Mouse (Mus musculus): ENCODE data around the gene Pdgfc.
"Not testable (repeated sequence)": the region's sequence is repeated elsewhere in the genome, so short reads cannot be mapped to it uniquely, and the experiment has no call there.

The Pdgfc gene

GRCm38 (mm10) chr3:81046652-81047607, 10.7 kb downstream of the Pdgfc start:
- no peak for DNase-seq

- no peak for DNase-seq
Observed at GRCm38 (mm10) chr3:81051522-81051921, 15.3 kb downstream of the Pdgfc start.

- DNase-seq = no peak
Observed at GRCm38 (mm10) chr3:81052422-81052821, 16.2 kb downstream of the Pdgfc start.

- no peak for DNase-seq
Observed at GRCm38 (mm10) chr3:81054074-81054473, 17.9 kb downstream of the Pdgfc start.

GRCm38 (mm10) chr3:81057719-81058118, 21.5 kb downstream of the Pdgfc start:
- DNase-seq = no peak

- DNase-seq = no peak
Observed at GRCm38 (mm10) chr3:81058527-81059031, 22.4 kb downstream of the Pdgfc start.

GRCm38 (mm10) chr3:81068550-81068949, 32.3 kb downstream of the Pdgfc start:
- no peak for DNase-seq

- no peak for DNase-seq
Observed at GRCm38 (mm10) chr3:81101136-81101535, 64.9 kb downstream of the Pdgfc start.

GRCm38 (mm10) chr3:81102158-81102876, 66.1 kb downstream of the Pdgfc start:
- no peak for DNase-seq

- no peak for DNase-seq
Observed at GRCm38 (mm10) chr3:81102877-81103420, 66.7 kb downstream of the Pdgfc start.

- DNase-seq = no peak
Observed at GRCm38 (mm10) chr3:81107515-81107914, 71.3 kb downstream of the Pdgfc start.

- DNase-seq = no peak
Observed at GRCm38 (mm10) chr3:81110968-81111367, 74.8 kb downstream of the Pdgfc start.

GRCm38 (mm10) chr3:81112892-81113291, 76.7 kb downstream of the Pdgfc start:
- no peak for DNase-seq

- no peak for DNase-seq
Observed at GRCm38 (mm10) chr3:81120664-81121063, 84.4 kb downstream of the Pdgfc start.

- DNase-seq = no peak
Observed at GRCm38 (mm10) chr3:81121731-81122130, 85.5 kb downstream of the Pdgfc start.

GRCm38 (mm10) chr3:81123461-81123860, 87.2 kb downstream of the Pdgfc start:
- DNase-seq = no peak

- no peak for DNase-seq
Observed at GRCm38 (mm10) chr3:81127013-81127412, 90.8 kb downstream of the Pdgfc start.

- no peak for DNase-seq
Observed at GRCm38 (mm10) chr3:81136985-81137384, 100.8 kb downstream of the Pdgfc start.

GRCm38 (mm10) chr3:81138030-81138429, 101.8 kb downstream of the Pdgfc start:
- DNase-seq = not testable (repeated sequence)

- no peak for DNase-seq
Observed at GRCm38 (mm10) chr3:81143730-81144129, 107.5 kb downstream of the Pdgfc start.

GRCm38 (mm10) chr3:81149109-81149521, 112.9 kb downstream of the Pdgfc start:
- DNase-seq = no peak

- DNase-seq = no peak
Observed at GRCm38 (mm10) chr3:81150228-81150627, 114.0 kb downstream of the Pdgfc start.

- DNase-seq = no peak
Observed at GRCm38 (mm10) chr3:81154420-81154819, 118.2 kb downstream of the Pdgfc start.

Measured in right cerebral cortex, postnatal 14 days (tissue).